Mouse (Mus musculus): ENCODE data around the gene Dusp7.

Dusp7 gene

GRCm38 (mm10) chr9:106421033-106421864 lies 52.8 kb downstream of the Dusp7 start:
- no peak for DNase-seq

DNA sequence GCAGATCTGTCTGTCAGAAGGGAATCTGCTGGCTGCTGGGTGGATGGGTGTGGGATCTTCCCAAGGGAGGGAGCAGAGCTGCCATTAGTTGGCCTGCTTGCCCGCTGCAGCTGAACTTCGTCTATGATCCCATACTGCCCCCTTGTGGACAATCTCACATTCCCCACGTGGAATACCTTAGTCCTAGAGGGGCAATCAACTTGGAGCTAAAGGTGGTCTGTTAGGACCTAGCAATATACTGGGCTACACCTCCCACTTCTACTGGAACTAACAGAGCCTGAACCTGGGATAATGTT lies 53.4 kb downstream of the Dusp7 start:
- peak; percentile 81 to 89 for DNase-seq

Data from cerebellum, postnatal 36 days (tissue).